13 mouse cellular contexts compared by ENCODE assay signal in genomic region chr5:141380774-141381156, GRCm38 (mm10).
DNase-seq lines count a peak whose midpoint lies in the region; ATAC-seq lines count a peak whose summit lies in the region.
"Had no signal": no experiment of that assay in that cellular context is flagged by ENCODE, and none has a peak within 500 bp of the region (broad histone marks: within the 10 kb centered on the region; RNA-seq: fewer than 3 reads in every experiment).

No protein-coding gene starts in this region.

- no peak overlapping the region for H3K4me2 ChIP-seq in forebrain, embryonic 12.5 days
- H3K4me2 ChIP-seq in forebrain, embryonic 16.5 days (ENCODE audit: low read length): no peak overlapping the region
- H3K4me2 ChIP-seq in embryonic facial prominence, embryonic 13.5 days: no peak overlapping the region
- no peak overlapping the region for H3K4me2 ChIP-seq in limb, embryonic 11.5 days (ENCODE audit: low read depth, severe bottlenecking)

- H3K27ac ChIP-seq in forebrain, embryonic 12.5 days: 0 out of 2 replicates have a peak overlapping the region, but pooled peaks have one; percentile 5
- no peak overlapping the region for H3K27ac ChIP-seq in forebrain, embryonic 16.5 days (ENCODE audit: low read length)
- peak overlapping the region; percentile 68 for H3K27ac ChIP-seq in embryonic facial prominence, embryonic 13.5 days
- H3K27ac ChIP-seq in limb, embryonic 11.5 days (replicated peaks; ENCODE audit: low read depth, low read length): peak overlapping the region; percentile 42; the same call in 1 of the 2 replicates

- ATAC-seq in forebrain, embryonic 12.5 days (ENCODE audit: low FRiP score): no peak
- ATAC-seq in forebrain, embryonic 16.5 days: no peak
- ATAC-seq in embryonic facial prominence, embryonic 13.5 days (ENCODE audit: insufficient number of reproducible peaks, insufficient read depth, low FRiP score, low TSS enrichment, low read depth): no peak
- no peak for ATAC-seq in limb, embryonic 11.5 days (ENCODE audit: insufficient number of reproducible peaks, low FRiP score, low TSS enrichment, low read depth)

- 86% methylated on average over 3 of the region's 3 CpGs for WGBS in forebrain, embryonic 12.5 days
- WGBS in forebrain, embryonic 16.5 days: 78% methylated on average over 3 of the region's 3 CpGs
- WGBS in embryonic facial prominence, embryonic 13.5 days: 71% methylated on average over 3 of the region's 3 CpGs
- WGBS in limb, embryonic 11.5 days: 66% methylated on average over 3 of the region's 3 CpGs

- peak; percentile 67 for DNase-seq in kidney, adult 11 months
- DNase-seq in limb, embryonic 11.5 days (ENCODE audit: low spot score): no peak
- DNase-seq in cerebellum, adult 18-20 months: no peak
- no peak for DNase-seq in cerebellum, postnatal 36 days
- DNase-seq in gastrocnemius, postnatal 25 days: no peak
- DNase-seq: adrenal gland, postnatal 14 days; cerebellum, adult 8-10 months; heart, postnatal 4 days had no signal

- no peaks in the 10 kb centered on the region for H3K9me3 ChIP-seq in forebrain, embryonic 12.5 days
- no peaks in the 10 kb centered on the region for H3K9me3 ChIP-seq in forebrain, embryonic 16.5 days (ENCODE audit: control insufficient read depth, low read length)
- no peaks in the 10 kb centered on the region for H3K9me3 ChIP-seq in embryonic facial prominence, embryonic 13.5 days
- no peaks in the 10 kb centered on the region for H3K9me3 ChIP-seq in limb, embryonic 11.5 days (ENCODE audit: control insufficient read depth, low read length)

- no peaks in the 10 kb centered on the region for H3K36me3 ChIP-seq in forebrain, embryonic 12.5 days (replicated peaks)
- H3K36me3 ChIP-seq in forebrain, embryonic 16.5 days (ENCODE audit: control insufficient read depth, insufficient read depth): no peaks in the 10 kb centered on the region
- no peaks in the 10 kb centered on the region for H3K36me3 ChIP-seq in embryonic facial prominence, embryonic 13.5 days
- H3K36me3 ChIP-seq in limb, embryonic 11.5 days (ENCODE audit: control insufficient read depth, insufficient read depth, low read length): no peaks in the 10 kb centered on the region

- H3K4me3 ChIP-seq in forebrain, embryonic 12.5 days (replicated peaks): no peak overlapping the region
- H3K4me3 ChIP-seq in forebrain, embryonic 16.5 days (replicated peaks; ENCODE audit: low read length): no peak overlapping the region
- H3K4me3 ChIP-seq in embryonic facial prominence, embryonic 13.5 days: no peak overlapping the region
- H3K4me3 ChIP-seq in limb, embryonic 11.5 days (ENCODE audit: low read depth, low read length): no peak overlapping the region
- H3K4me3 ChIP-seq: erythroblast, embryonic 14.5 days; megakaryocyte, embryonic 14.5 days had no signal

- H3K9ac ChIP-seq in forebrain, embryonic 12.5 days: no peak overlapping the region
- no peak overlapping the region for H3K9ac ChIP-seq in forebrain, embryonic 16.5 days (replicated peaks; ENCODE audit: low read depth, low read length)
- no peak overlapping the region for H3K9ac ChIP-seq in embryonic facial prominence, embryonic 13.5 days
- H3K9ac ChIP-seq in limb, embryonic 11.5 days (ENCODE audit: low read length): no peak overlapping the region

- H3K4me1 ChIP-seq in forebrain, embryonic 12.5 days: peaks cover 16% of the 10 kb centered on the region
- H3K4me1 ChIP-seq in forebrain, embryonic 16.5 days (replicated peaks; ENCODE audit: control insufficient read depth, insufficient read depth, low read length): peaks cover 3% of the 10 kb centered on the region
- H3K4me1 ChIP-seq in embryonic facial prominence, embryonic 13.5 days: peaks cover 16% of the 10 kb centered on the region
- H3K4me1 ChIP-seq in limb, embryonic 11.5 days (ENCODE audit: control insufficient read depth, insufficient read depth, low read length): peaks cover 11% of the 10 kb centered on the region
- H3K4me1 ChIP-seq: megakaryocyte, embryonic 14.5 days had no signal

- no peaks in the 10 kb centered on the region for H3K27me3 ChIP-seq in forebrain, embryonic 12.5 days
- H3K27me3 ChIP-seq in forebrain, embryonic 16.5 days (replicated peaks; ENCODE audit: control insufficient read depth, insufficient read depth, low read length): no peaks in the 10 kb centered on the region
- no peaks in the 10 kb centered on the region for H3K27me3 ChIP-seq in embryonic facial prominence, embryonic 13.5 days
- no peaks in the 10 kb centered on the region for H3K27me3 ChIP-seq in limb, embryonic 11.5 days (ENCODE audit: control insufficient read depth, insufficient read depth, low read length)
- H3K27me3 ChIP-seq: megakaryocyte, embryonic 14.5 days had no signal
